Mouse (Mus musculus) intestine, postnatal 0 days (tissue): ENCODE measurements around the gene Eef1akmt1. TPM values are rescaled to one million over a fixed set of nuclear protein-coding genes. Genes with fewer than 3 reads are reported as not detected.

Source experiments
- ATAC-seq: fragments of 200-750 bp; cut with Nextera tagmentation; 2 replicates; pipeline ENCODE4 v1.8.0; 2017; ENCODE audit warnings: mild to moderate bottlenecking, moderate TSS enrichment, moderate library complexity
- H3K27ac ChIP-seq: fragments of 300-500 bp; sonication (generic); 2 replicates; pipeline ENCODE4 v1.5.1; 2014; ENCODE audit warnings: mild to moderate bottlenecking, low read depth, low read length, moderate library complexity
- H3K27me3 ChIP-seq: fragments of 300-500 bp; sonication (generic); replicated peaks from 2 replicates; pipeline ENCODE4 v1.6.1; 2014; ENCODE audit warnings: low read length, mixed read lengths; ENCODE audit not compliant: control insufficient read depth, insufficient read depth
- H3K36me3 ChIP-seq: fragments of 300-500 bp; sonication (generic); 2 replicates; pipeline ENCODE4 v1.6.1; 2014; ENCODE audit warnings: mild to moderate bottlenecking, moderate library complexity; ENCODE audit not compliant: control insufficient read depth, insufficient read depth
- H3K4me1 ChIP-seq: fragments of 300-500 bp; sonication (generic); replicated peaks from 2 replicates; pipeline ENCODE4 v1.6.1; 2014; ENCODE audit warnings: antibody characterized with exemption, low read length, mixed read lengths; ENCODE audit not compliant: control insufficient read depth, insufficient read depth
- H3K4me2 ChIP-seq: fragments of 300-500 bp; sonication (generic); replicated peaks from 2 replicates; pipeline ENCODE4 v1.6.1; 2014; ENCODE audit warnings: low read depth, mild to moderate bottlenecking, moderate library complexity
- H3K4me3 ChIP-seq: fragments of 300-500 bp; sonication (generic); 2 replicates; pipeline ENCODE4 v1.5.1; 2014; ENCODE audit warnings: low read depth, low read length
- H3K9ac ChIP-seq: fragments of 300-500 bp; sonication (generic); 2 replicates; pipeline ENCODE4 v1.6.1; 2014; ENCODE audit warnings: mild to moderate bottlenecking, low read depth, low read length
- H3K9me3 ChIP-seq: fragments of 300-500 bp; sonication (generic); 2 replicates; pipeline ENCODE4 v1.6.1; 2016; ENCODE audit warnings: mixed run types; ENCODE audit not compliant: control insufficient read depth
- CTCF ChIP-seq: sonication (generic); IDR thresholded peaks from 2 replicates; pipeline ENCODE4 v1.5.1; 2016; ENCODE audit warnings: low read depth, mild to moderate bottlenecking, control low read depth, antibody characterized with exemption, moderate library complexity
- WGBS: fragments of 180-500 bp; shearing (Covaris S2); extraction: QIAGEN DNeasy Blood & Tissue Kit; methylation state at CpG from one replicate; pipeline ENCODE4 v1.1.7; 2014; 5-methylcytosine and 5-hydroxymethylcytosine counted together
- polyA plus RNA-seq: library from polyadenylated mRNA; unstranded; fragments of >200 nt; fragmentation: Nextera tagmentation; extraction: Ambion mirVana; gene quantifications from 2 replicates; pipeline ENCODE4 v1.2.1, GENCODE M21; 2015

Gene Eef1akmt1
- polyA plus RNA-seq, 1 experiment from 2014 or later: 53.2 TPM

- ATAC-seq: peak; percentile 56
- Histone ChIP-seq H3K27me3 (no peaks in the 10 kb centered on the region), H3K4me3 (no peak overlapping the region), H3K9me3 (no peaks in the 10 kb centered on the region), H3K4me2 (peak overlapping the region; percentile 17; the same call in 1 of the 2 replicates), H3K36me3 (no peaks in the 10 kb centered on the region), H3K27ac (peak overlapping the region; percentile 28; the same call in 1 of the 2 replicates), H3K4me1 (peaks cover 4% of the 10 kb centered on the region; the same call in 1 of the 2 replicates), H3K9ac (0 out of 2 replicates have a peak overlapping the region, but pooled peaks have one; percentile 7)
- 43% methylated on average over 10 of the region's 10 CpGs for WGBS
- TF ChIP-seq CTCF: no peak
Observed at GRCm38 (mm10) chr14:57529086-57529785, 42.2 kb downstream of the Eef1akmt1 start.

GRCm38 (mm10) chr14:57527598-57527997, 43.8 kb downstream of the Eef1akmt1 start:
- WGBS: 38% methylated on average over 2 of the region's 2 CpGs
- no peak overlapping the region for H3K4me3 ChIP-seq
- no peak for TF ChIP-seq CTCF
- no peaks in the 10 kb centered on the region for H3K27me3 ChIP-seq
- H3K4me1 ChIP-seq: peaks cover 4% of the 10 kb centered on the region; the same call in 1 of the 2 replicates
- no peak overlapping the region for H3K9ac ChIP-seq
- no peaks in the 10 kb centered on the region for H3K9me3 ChIP-seq
- H3K36me3 ChIP-seq: no peaks in the 10 kb centered on the region
- H3K27ac ChIP-seq: no peak overlapping the region
- ATAC-seq: no peak
- no peak overlapping the region for H3K4me2 ChIP-seq

GRCm38 (mm10) chr14:57527122-57527521, 44.3 kb downstream of the Eef1akmt1 start:
- TF ChIP-seq CTCF: no peak
- Histone ChIP-seq H3K9me3 (no peaks in the 10 kb centered on the region), H3K36me3 (no peaks in the 10 kb centered on the region), H3K4me1 (peaks cover 4% of the 10 kb centered on the region; the same call in 1 of the 2 replicates), H3K4me3 (no peak overlapping the region), H3K27me3 (no peaks in the 10 kb centered on the region), H3K27ac (no peak overlapping the region), H3K9ac (no peak overlapping the region), H3K4me2 (no peak overlapping the region)
- WGBS: 71% methylated on average over 6 of the region's 7 CpGs
- ATAC-seq: no peak

GRCm38 (mm10) chr14:57526050-57526623, 45.3 kb downstream of the Eef1akmt1 start:
- peak overlapping the region; percentile 96 for H3K4me2 ChIP-seq
- H3K9me3 ChIP-seq: no peaks in the 10 kb centered on the region
- H3K4me3 ChIP-seq: peak overlapping the region; percentile 76; the same call in 1 of the 2 replicates
- no peak overlapping the region for H3K27ac ChIP-seq
- no peak for TF ChIP-seq CTCF
- peaks cover 4% of the 10 kb centered on the region; the same call in 1 of the 2 replicates for H3K4me1 ChIP-seq
- peak; percentile 12; the same call in 1 of the 2 replicates for ATAC-seq
- H3K36me3 ChIP-seq: no peaks in the 10 kb centered on the region
- H3K27me3 ChIP-seq: no peaks in the 10 kb centered on the region
- 45% methylated on average over 10 of the region's 10 CpGs for WGBS
- no peak overlapping the region for H3K9ac ChIP-seq

GRCm38 (mm10) chr14:57525388-57526049, 45.9 kb downstream of the Eef1akmt1 start:
- no peaks in the 10 kb centered on the region for H3K9me3 ChIP-seq
- WGBS: under 1% methylated on average over 54 of the region's 60 CpGs
- peak overlapping the region; percentile 76 for H3K4me3 ChIP-seq

More at GRCm38 (mm10) chr14:57525388-57526049, 45.9 kb downstream of the Eef1akmt1 start:
- Histone ChIP-seq H3K9ac (peak overlapping the region; percentile 70), H3K4me1 (peaks cover 4% of the 10 kb centered on the region; the same call in 1 of the 2 replicates), H3K36me3 (no peaks in the 10 kb centered on the region), H3K4me2 (peak overlapping the region; percentile 96), H3K27ac (peak overlapping the region; percentile 87), H3K27me3 (no peaks in the 10 kb centered on the region)
- TF ChIP-seq CTCF: peak; percentile 48
- peak; percentile 91 for ATAC-seq
